Mouse (Mus musculus) embryonic stem cell, embryonic (primary cell): ENCODE results near the gene Ssxa1.
"Not testable (repeated sequence)": the region's sequence is repeated elsewhere in the genome, so short reads cannot be mapped to it uniquely, and the experiment has no call there.

Experiments
- CTCF ChIA-PET, 4 experiments: fragments of 300-600 bp in 2 of 4; fragments of 350-600 bp in 2 of 4; sonication (Branson Sonifier 250); formaldehyde crosslinking; loops; one replicate each; lab custom pipeline; 2022; ENCODE audit warnings: inconsistent platforms in 2 of 4; lab: Charles Lee
- POLR2A ChIA-PET, 4 experiments: fragments of 300-600 bp in 2 of 4; fragments of 350-600 bp in 2 of 4; sonication (Branson Sonifier 250); formaldehyde crosslinking; loops; one replicate each; lab custom pipeline; 2022; ENCODE audit warnings: antibody characterized with exemption in 4 of 4, inconsistent platforms in 1 of 4; lab: Charles Lee

Gene Ssxa1

DNA sequence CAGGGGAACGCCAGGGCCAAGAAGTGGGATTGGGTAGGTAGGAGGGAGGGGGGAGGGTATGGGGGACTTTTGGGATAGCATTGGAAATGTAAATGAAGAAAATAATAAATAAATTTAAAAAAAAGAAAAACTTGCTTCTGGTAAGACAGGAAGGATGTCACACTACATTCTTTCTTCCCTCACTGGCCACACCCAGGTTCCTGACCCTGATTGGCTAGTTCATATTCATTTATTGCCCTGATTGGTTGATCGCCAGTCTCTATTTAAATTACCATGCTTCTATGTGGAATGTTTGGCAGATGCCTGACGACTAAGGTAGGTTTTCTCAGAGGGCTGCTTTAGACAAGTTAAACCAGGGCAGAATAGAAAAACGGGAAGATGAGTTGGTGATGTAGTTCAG lies at the start of gene Ssxa1:
Gene Ssxa1 (plus strand): TSS at position 301 of the 400 bp plus-strand sequence.
- POLR2A ChIA-PET, result no interaction called here

DNA sequence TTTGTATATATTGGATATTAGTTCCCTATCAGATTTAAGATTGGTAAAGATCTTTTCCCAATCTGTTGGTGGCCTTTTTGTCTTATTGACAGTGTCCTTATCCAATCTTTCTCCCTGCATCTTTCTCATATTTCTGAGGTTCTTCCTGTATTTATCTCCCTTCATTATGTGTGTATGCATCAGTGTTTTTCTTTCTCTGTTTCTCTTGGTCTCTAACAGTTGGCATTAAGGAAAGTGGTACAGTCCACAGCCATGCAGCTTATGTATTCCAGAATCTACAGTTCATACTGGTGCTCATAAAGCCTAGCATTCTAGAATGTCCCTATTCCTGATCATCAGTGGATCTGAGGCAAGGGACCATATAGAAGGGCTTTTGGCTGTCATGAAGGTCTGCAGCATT lies 47.5 kb upstream of the Ssxa1 start, which contains the start of gene Spaca5:
Gene Spaca5 (plus strand): TSS at position 301 of the 400 bp plus-strand sequence.
- CTCF ChIA-PET, result no interaction called here
- POLR2A ChIA-PET, result no interaction called here

More for the DNA sequence above, at the start of gene Ssxa1:
- CTCF ChIA-PET, result no interaction called here

DNA sequence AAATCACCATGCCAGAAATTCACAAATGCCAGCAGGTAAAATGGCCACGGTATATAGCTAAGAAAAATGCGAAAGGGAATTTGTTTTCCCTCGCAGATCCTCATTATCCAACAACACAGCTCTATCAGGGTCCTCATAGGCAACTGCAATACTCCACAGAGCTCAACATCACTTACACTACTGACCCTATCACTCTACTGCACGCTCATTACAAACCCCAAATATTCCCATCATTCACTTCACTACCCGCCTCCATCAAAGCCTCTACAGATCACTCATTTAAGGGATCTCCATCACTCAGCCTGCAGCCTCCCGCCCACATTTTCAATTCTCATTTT lies 27.0 kb upstream of the Ssxa1 start:
- CTCF ChIA-PET, result no interaction called here
- POLR2A ChIA-PET, result interaction anchor here in 1 of 4 experiments (1.4 kb wide), 1 partner anchor 27 kb away, joined by 4 read pairs; no protein-coding TSS in a partner anchor

DNA sequence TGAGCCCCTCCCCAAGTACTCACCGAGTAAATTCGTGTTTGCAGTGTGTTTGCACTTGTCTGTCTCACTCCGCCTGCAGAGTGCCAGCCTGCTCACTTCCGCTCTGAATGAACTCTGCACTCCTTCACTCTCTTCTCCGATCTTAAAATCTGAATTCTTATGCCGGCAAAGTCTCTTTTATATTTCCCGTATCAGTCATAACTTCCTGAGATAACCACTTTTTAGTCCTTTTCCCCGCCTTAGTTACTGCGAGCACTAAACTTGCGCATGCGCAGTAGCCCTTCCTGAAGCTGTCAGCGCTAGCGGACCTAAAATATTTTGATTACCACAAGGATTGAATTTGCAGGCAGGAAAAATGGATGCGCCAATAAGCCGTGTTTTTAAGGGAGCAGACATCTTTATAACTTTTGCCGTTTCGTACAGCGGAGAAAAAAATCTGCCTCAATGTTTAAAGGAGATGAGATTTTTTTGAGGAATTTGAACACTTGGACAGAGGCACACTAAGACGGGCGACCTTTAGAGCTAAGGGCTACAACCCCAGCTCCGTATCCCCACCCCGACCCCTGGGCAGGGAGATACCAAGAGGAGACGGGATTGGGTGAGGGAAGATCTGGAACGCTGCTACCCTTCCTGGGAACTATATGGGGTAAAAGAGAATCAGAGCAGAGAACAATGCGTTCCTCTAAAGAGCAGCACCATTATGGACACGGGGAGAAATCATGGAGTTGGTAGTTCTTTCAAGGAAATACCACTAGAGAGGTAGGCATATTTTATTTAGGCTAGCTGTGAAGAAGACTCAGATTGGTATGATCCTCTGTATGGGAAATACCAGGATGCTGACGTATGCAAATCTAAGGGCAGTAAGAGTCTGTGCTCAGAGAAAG lies 26.4 kb upstream of the Ssxa1 start, which contains the start of gene Zfp300:
Gene Zfp300 (minus strand): TSS at position 545 of the 884 bp plus-strand sequence.
- POLR2A ChIA-PET, result interaction anchor here in 1 of 4 experiments (1.4 kb wide), 1 partner anchor 28 kb away, joined by 4 read pairs; no protein-coding TSS in a partner anchor
- CTCF ChIA-PET, result no interaction called here

DNA sequence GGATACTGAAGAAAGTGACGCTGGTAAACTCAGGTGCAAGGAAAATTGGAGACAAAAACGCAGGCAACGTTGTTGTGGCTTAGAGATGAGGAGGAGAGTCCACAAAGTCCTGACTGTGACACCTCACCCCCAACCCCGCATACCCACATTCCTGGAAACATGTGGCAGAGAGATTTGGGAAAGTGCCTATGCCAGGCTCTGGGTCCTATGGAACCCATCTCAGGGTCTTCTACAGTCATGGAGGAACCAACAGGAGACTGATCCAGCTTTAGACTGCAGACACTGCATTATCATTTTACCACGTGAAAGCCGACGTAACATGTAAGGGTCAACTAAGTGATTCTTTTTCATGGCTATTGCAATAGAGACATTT lies 25.8 kb upstream of the Ssxa1 start:
- CTCF ChIA-PET, result no interaction called here
- POLR2A ChIA-PET, result interaction anchor here in 1 of 4 experiments (1.0 kb wide), 1 partner anchor 19 kb away, joined by 3 read pairs; no protein-coding TSS in a partner anchor

DNA sequence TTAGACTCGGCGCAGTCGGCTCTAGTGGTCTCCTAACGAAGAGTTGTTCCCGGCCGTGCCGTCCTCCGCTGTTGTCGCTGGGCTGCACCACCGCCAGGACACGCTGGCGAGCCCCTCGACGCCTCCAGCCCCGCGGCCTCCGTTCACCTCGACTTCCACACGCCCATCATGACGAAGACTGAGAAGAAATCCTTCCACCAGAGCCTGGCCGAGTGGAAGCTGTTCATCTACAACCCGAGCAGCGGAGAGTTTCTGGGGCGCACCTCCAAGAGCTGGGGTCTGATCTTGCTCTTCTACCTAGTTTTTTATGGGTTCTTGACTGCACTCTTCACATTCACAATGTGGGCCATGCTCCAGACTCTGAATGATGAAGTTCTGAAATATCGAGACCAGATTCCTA lies 31.1 kb downstream of the Ssxa1 start:
- POLR2A ChIA-PET, CTCF ChIA-PET: not testable (repeated sequence)
